Mouse (Mus musculus) urinary bladder, postnatal 4 days (tissue): Measurements from ENCODE around the gene Chrm4.

Experiments used
- DNase-seq, 2 experiments: peaks; one replicate each; pipeline ENCODE4 v3.0.0; 2021 to 2022; ENCODE audit warnings: low spot score in 2 of 2

Gene Chrm4

GRCm38 (mm10) chr2:91922586-91923414 lies 4.2 kb upstream of the Chrm4 start:
- no peak for DNase-seq

DNA sequence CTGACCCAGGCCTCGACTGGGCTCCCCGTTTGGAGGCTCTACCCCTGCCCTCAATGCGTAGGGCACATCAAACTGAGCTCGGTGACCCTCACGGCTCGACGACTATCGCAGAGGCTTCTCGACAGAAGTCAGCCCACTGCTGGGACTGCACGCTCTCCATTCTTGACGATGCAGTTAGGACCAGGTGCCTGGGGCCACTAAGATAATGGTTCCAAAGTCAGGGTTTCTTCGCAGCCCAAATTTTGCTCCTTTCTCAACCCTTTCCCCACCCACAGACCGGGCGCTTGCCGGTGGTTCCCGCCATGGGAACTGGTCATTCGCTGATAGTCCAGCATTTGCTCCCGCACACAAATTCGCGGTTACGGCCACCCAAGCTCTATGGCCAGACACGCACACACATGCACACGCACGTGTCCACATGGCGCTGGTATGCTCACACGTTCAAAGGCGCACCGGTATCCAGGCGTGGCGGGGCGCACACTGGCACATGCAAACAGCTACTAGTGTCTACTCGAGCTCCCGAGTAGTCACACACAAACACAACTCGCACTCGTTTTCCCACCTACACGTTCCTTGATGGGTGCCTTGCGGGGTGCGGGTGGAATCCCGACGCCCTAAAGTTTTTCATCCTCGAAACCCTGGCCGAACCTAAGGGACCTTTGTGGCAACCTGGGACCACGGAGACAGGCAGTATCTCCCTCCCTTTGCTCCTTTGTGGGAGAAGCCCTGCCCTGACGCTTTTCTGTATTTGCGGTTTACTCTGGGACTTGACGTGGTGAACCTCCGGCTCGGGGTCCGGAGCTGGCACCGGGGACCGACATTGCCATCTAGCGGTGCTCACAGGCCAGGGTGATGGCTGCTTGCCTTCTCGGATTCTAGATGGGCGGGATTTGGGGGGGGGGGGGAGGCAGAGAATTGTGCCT lies 3.4 kb upstream of the Chrm4 start:
- no peak for DNase-seq

DNA sequence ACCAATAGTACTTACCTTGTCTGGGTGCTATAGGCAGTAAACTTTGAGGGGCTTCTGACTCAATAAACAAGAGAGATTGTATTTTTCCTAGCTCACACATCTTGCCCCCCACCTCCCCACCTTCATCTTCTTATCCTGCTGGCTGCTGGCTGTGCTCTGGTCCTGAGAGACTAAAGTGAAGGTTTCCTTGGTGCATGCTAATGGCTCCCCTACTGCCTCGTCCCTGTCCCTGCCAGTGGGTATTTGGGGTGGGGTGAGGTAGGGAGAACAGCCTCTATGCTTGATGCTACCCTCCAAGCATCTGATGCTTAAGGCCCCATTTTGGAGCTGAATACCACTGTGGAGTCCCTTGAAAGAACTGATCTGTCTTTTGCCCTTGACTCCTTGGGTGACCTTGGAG lies 2.3 kb upstream of the Chrm4 start:
- no peak for DNase-seq

- no peak for DNase-seq
These were observed 1.6 kb upstream of the Chrm4 start for GRCm38 (mm10) chr2:91925442-91925841.

DNA sequence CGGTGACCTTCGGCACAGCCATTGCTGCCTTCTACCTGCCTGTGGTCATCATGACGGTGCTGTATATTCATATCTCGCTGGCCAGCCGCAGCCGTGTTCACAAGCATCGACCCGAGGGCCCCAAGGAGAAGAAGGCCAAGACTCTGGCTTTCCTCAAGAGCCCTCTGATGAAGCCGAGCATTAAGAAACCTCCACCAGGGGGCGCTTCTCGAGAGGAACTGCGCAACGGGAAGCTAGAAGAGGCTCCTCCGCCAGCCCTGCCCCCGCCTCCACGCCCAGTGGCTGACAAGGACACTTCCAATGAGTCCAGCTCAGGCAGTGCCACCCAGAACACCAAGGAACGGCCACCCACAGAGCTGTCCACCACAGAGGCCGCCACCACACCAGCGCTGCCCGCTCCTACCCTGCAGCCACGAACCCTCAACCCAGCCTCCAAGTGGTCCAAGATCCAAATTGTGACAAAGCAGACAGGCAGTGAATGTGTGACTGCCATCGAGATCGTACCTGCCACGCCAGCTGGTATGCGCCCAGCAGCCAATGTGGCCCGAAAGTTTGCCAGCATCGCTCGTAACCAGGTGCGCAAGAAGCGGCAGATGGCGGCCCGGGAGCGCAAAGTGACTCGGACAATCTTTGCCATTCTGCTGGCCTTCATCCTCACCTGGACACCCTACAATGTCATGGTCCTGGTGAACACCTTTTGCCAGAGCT lies 931 bp downstream of the Chrm4 start:
- DNase-seq = peak in 1 of 2 experiments; percentile 86

DNA sequence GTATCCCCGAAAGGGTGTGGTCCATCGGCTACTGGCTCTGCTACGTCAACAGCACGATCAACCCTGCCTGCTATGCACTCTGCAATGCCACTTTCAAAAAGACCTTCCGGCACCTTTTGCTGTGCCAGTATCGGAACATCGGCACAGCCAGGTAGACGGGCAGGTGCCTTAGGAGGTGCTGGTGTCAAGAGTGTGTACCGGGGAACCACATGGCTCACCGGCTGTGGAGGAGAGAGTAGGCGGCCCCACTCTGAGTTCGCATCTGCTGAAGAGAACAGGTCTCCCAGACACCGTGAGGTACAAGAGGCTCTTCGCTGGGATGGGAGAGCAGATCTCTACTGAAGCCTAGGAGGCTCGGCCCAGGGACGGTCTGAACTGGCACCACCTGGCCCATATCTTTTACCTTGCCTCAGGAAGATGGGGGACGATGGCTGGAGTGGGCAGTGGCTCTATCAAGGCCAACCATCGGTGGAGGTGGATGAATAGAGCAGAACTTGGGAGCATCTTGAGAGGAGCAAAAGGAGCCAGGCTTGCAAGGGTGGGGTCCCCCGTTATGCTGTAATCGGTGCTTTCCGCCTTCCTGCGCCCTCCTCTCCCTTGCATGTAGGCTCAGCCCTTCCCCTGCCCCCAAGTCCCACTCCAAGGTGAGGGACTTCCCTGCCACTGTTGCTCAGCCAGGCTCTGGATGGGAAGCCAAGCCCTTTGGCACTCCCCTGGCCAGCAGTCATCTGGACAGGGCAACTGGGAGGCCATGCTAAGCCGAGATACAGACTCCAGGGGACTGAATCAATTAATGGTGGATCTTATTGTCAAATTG lies 1.7 kb downstream of the Chrm4 start:
- DNase-seq = no peak

GRCm38 (mm10) chr2:91929455-91929854 lies 2.4 kb downstream of the Chrm4 start:
- DNase-seq = no peak

- no peak for DNase-seq
These were observed 2.9 kb downstream of the Chrm4 start for GRCm38 (mm10) chr2:91929936-91930335.

- no peak for DNase-seq
These were observed 3.8 kb downstream of the Chrm4 start for GRCm38 (mm10) chr2:91930761-91931291.

DNA sequence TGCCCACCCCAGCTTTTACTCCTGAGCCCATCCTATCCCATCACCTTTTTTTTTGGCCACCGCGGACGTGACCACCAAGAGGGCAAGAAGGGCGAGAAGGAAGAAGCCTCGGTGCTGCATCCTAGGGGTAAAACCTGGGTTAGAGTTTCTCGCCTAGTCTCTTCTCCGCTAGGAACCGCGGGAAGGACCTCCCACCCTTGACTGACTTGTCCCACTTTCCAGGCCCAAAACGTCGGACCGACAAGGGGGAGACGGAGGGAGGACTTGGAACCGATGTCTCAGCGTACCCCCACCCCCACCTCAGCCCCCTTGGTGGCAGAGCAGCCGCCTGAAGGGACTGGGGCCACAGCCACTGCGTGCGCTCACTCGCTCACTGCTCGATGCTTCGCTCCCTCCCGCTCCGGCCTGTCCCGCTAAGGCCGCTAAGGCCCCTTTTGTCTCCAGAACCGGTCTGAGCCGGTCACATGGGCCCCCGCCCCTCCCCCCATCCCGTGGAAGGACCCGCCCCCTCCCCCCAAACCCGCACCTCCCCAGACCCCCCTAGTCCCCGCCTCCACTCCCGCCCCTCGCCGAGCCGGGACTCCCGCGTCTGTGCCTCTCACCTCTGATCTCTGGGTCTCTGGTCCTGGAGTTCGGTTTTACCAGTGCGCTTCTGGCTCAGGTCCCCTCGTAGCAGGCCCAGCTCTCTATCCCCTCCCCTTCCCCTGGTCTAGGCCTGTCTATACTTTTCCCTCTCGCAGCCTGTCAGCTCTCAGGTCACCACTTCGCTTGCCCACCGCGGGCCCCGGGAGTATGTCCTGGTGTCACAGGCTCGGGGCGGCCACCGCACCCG lies 4.5 kb downstream of the Chrm4 start:
- DNase-seq = peak; percentile 63 to 77

GRCm38 (mm10) chr2:91932160-91932711 lies 5.2 kb downstream of the Chrm4 start, which contains the start of gene Mdk:
Gene Mdk (minus strand): TSS chr2:91932297.
- peak in 1 of 2 experiments; percentile 56 for DNase-seq

DNA sequence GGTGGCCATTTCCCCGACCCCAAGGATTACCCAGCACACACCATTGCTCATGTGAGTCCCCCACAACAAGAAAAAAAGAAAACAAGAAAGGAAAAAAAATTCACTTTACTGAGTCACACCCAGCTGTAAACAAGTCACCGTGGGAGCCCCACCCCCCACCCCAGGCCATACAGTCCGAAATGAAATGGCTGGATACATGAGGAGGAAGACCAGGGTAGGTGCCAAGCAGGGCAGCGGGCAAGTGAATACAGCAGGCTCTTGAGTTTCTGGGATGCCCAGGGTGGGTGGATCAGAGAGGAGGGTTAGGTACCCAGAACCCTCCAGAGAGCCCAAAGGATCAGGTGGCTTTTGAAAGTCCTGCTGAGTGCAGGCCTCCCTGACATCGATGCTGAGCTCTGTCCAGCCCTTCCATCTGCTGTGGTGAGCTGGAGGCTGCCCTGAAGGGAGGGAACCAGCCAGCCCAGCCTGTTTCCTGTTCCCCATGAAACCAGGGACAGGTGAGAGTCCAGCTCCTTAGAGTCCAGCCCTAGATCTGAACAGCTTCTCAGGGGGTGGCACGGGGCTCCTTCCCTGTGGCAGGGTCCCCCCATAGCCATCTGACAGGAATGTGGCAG lies 5.8 kb downstream of the Chrm4 start:
- no peak for DNase-seq

DNA sequence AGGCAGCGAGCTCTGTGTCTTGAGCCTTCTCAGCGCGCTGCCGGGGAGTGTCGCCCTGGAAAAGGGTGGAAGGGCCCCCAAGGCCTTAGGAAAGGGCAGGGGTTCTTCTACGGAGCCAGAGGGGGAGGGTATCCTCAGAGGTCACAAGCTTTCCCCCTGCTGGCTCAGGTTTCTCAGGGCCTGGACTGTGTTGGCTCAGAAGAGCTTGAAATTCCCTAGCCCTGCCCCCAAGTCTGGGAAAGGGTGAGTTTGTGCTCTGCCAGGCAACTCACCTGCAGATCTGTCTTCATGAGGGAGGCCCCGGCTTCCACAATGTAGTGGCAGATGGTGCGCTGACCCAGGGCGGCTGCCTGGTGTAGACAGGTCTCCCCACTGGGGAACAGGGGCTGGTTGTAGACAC lies 6.4 kb downstream of the Chrm4 start:
- DNase-seq = no peak

DNA sequence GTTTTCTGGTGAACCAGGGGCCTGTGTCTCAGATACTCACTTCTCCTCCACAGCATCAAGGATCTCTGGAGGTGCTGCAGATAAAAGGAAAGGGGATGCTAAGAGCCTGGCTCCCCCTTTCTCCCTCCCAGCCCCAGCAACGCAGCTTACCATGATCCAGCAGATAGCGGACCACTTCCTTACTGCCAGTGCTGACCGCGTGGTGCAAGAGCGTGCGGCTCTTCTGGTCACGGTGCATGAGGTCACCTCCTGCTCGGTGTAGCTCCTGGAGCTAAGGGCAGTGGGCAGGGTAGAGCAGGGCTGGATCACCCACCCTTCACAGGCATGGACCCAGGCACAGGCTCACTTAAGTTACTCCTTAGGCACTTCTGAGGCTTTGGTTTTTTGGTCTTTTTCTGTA lies 7.0 kb downstream of the Chrm4 start:
- no peak for DNase-seq

DNA sequence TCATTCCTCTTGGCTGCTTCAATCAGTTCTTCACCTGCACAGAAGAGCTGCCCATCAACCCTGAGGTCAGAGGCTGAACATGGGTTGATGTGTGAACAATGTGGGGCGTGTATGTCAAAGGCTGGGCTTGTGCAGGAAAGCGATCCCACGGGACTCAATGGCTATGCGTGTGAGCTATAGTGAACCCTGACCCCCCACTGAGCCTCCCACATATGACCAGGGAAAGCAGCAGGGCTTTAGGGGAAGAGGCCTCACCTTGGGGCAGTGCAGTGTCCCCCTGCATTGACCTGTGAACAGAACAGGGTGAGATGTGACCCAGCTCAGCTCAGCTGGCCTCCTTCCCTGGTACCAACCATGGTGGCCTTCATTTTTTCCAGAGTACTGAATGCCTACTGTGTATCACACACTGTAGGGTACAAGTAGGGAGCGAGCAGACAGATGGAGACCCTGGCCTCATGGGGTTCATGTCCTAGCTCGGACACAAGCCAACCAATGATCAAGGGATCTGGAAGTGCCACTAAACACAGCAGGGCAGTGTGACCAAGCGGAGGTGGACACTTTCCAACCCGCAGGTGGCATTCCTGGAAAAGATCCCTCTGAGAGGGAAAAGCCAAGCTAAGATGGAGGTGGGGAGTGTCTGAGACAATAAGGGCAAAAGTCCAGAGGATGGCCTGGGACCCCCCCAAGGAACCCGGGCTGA lies 7.9 kb downstream of the Chrm4 start:
- no peak for DNase-seq

- no peak for DNase-seq
These were observed 9.1 kb downstream of the Chrm4 start for GRCm38 (mm10) chr2:91936154-91936553.

GRCm38 (mm10) chr2:91939303-91939935 lies 12.4 kb downstream of the Chrm4 start:
- no peak for DNase-seq

- no peak for DNase-seq
These were observed 15.3 kb downstream of the Chrm4 start for GRCm38 (mm10) chr2:91942356-91942755.
